Mouse (Mus musculus) stomach, embryonic 15.5 days (tissue): ENCODE measurements around the gene Ing5. TPM values are rescaled to one million over a fixed set of nuclear protein-coding genes. Genes with fewer than 3 reads are reported as not detected.

ENCODE experiments used
- ATAC-seq: fragments of 200-750 bp; cut with Nextera tagmentation; 2 replicates; pipeline ENCODE4 v1.8.0; 2017; ENCODE audit warnings: low read depth, moderate number of reproducible peaks, moderate TSS enrichment; ENCODE audit not compliant: insufficient read depth, low FRiP score
- H3K27ac ChIP-seq: fragments of 300-500 bp; sonication (generic); 2 replicates; pipeline ENCODE4 v1.5.1; 2015; ENCODE audit warnings: mild to moderate bottlenecking, inconsistent platforms
- H3K27me3 ChIP-seq: fragments of 300-500 bp; sonication (generic); replicated peaks from 2 replicates; pipeline ENCODE4 v1.6.1; 2015; ENCODE audit warnings: inconsistent platforms
- H3K36me3 ChIP-seq: fragments of 300-500 bp; sonication (generic); 2 replicates; pipeline ENCODE4 v1.6.1; 2015; ENCODE audit warnings: inconsistent platforms
- H3K4me1 ChIP-seq: fragments of 300-500 bp; sonication (generic); 2 replicates; pipeline ENCODE4 v1.6.1; 2015; ENCODE audit warnings: inconsistent platforms
- H3K4me2 ChIP-seq: fragments of 300-500 bp; sonication (generic); 2 replicates; pipeline ENCODE4 v1.6.1; 2015; ENCODE audit warnings: mild to moderate bottlenecking, inconsistent platforms
- H3K4me3 ChIP-seq: fragments of 300-500 bp; sonication (generic); replicated peaks from 2 replicates; pipeline ENCODE4 v1.5.1; 2015; ENCODE audit warnings: inconsistent platforms
- H3K9ac ChIP-seq: fragments of 300-500 bp; sonication (generic); 2 replicates; pipeline ENCODE4 v1.6.1; 2015; ENCODE audit warnings: inconsistent platforms
- H3K9me3 ChIP-seq: fragments of 300-500 bp; sonication (generic); 2 replicates; pipeline ENCODE4 v1.6.1; 2016; ENCODE audit warnings: inconsistent platforms
- WGBS: fragments of 180-500 bp; shearing (Covaris S2); methylation state at CpG from one replicate; pipeline ENCODE4 v1.1.7; 2015; 5-methylcytosine and 5-hydroxymethylcytosine counted together
- polyA plus RNA-seq: library from polyadenylated mRNA; unstranded; fragments of >200 nt; fragmentation: Nextera tagmentation; extraction: Ambion mirVana; gene quantifications from 2 replicates; pipeline ENCODE4 v1.2.1, GENCODE M21; 2015

Ing5 gene
- polyA plus RNA-seq, 1 experiment from 2014 or later: 18.3 TPM

GRCm38 (mm10) chr1:93786912-93787311 is 16.9 kb upstream of the Ing5 start:
- no peaks in the 10 kb centered on the region for H3K4me1 ChIP-seq
- H3K27me3 ChIP-seq: no peaks in the 10 kb centered on the region
- 87% methylated on average over 2 of the region's 2 CpGs for WGBS
- no peak overlapping the region for H3K4me2 ChIP-seq
- no peaks in the 10 kb centered on the region for H3K9me3 ChIP-seq
- no peak overlapping the region for H3K9ac ChIP-seq
- H3K36me3 ChIP-seq: peaks cover 61% of the 10 kb centered on the region
- no peak overlapping the region for H3K4me3 ChIP-seq
- no peak for ATAC-seq
- H3K27ac ChIP-seq: no peak overlapping the region

- H3K4me1 ChIP-seq: no peaks in the 10 kb centered on the region
- H3K36me3 ChIP-seq: peaks cover 52% of the 10 kb centered on the region
Measured at GRCm38 (mm10) chr1:93794526-93794925, 9.2 kb upstream of the Ing5 start.

DNA sequence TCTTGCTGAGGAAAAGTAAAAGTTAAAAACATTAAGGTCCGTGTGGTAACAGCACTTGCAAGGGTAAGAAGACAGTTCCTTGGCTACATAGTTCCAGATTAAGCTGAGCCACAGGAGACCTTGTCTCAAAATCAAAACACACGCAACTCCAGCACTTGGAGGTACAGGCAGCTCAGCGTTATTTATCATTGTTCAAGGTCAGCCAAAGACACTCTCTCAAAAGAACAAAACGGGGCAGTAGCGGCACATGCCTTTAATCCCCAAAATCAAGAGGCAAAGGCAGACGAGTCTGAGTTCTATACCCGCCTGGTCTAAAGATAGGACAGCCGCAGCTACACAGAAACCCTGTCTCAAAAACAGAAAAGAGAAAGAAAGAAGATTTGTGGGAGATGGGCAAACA is 7.9 kb upstream of the Ing5 start:
- H3K4me2 ChIP-seq: no peak overlapping the region
- H3K27ac ChIP-seq: no peak overlapping the region
- no peaks in the 10 kb centered on the region for H3K27me3 ChIP-seq
- H3K9me3 ChIP-seq: no peaks in the 10 kb centered on the region
- H3K9ac ChIP-seq: no peak overlapping the region
- no peak for ATAC-seq
- 78% methylated on average over 8 of the region's 8 CpGs for WGBS
- peaks cover 51% of the 10 kb centered on the region for H3K36me3 ChIP-seq
- no peaks in the 10 kb centered on the region for H3K4me1 ChIP-seq
- no peak overlapping the region for H3K4me3 ChIP-seq

More at GRCm38 (mm10) chr1:93794526-93794925, 9.2 kb upstream of the Ing5 start:
- no peak for ATAC-seq
- 92% methylated on average over 8 of the region's 8 CpGs for WGBS
- Histone ChIP-seq H3K9me3 (no peaks in the 10 kb centered on the region), H3K4me3 (no peak overlapping the region), H3K4me2 (no peak overlapping the region), H3K27ac (no peak overlapping the region), H3K9ac (no peak overlapping the region), H3K27me3 (no peaks in the 10 kb centered on the region)

DNA sequence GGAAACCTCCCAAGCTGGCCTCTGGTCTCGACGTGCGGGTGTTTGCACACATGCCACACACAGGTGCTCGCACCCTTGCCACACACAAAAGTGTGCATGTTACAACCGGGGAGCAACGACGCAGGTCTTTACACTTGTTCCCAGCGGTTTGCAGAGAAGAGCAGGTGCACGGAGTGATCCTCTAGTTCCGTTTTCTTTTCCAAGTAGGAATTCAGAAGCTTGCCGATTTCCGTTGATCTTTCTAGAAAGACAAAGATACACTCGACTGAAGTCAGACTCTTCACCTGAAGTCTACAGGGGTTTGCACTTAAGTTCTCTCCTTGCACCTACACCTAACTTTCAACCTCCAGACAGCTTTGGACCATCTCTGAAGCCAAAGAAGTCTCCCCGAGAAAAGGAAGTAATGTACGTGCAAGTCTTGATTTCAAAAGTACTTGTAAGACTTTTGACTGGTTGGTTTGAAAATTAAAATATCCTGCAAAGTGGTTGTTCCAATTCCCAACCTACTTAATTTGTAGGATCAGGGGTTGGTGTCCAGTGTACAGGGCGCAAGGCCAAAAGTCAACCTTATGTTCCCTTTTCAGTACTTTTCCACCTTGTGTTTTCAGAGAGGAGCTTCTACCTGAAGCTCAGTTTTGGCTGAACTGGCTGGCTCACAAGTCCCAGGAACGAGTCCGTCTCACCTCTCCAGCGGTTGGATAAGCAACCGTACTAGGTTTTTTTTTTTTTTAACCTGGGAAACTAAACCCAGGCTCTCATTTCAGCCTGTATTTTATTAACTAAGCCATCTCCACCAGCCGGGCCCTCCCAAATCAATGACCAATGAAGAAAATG is 2.9 kb upstream of the Ing5 start:
- H3K27me3 ChIP-seq: no peaks in the 10 kb centered on the region
- H3K4me3 ChIP-seq: peak overlapping the region; percentile 71
- no peaks in the 10 kb centered on the region for H3K9me3 ChIP-seq
- H3K27ac ChIP-seq: peak overlapping the region; percentile 86; the same call in 1 of the 2 replicates
- H3K4me1 ChIP-seq: peaks cover 28% of the 10 kb centered on the region
- 69% methylated on average over 21 of the region's 21 CpGs for WGBS
- H3K9ac ChIP-seq: peak overlapping the region; percentile 65; the same call in 1 of the 2 replicates
- H3K4me2 ChIP-seq: peak overlapping the region; percentile 84
- H3K36me3 ChIP-seq: peaks cover 15% of the 10 kb centered on the region
- ATAC-seq: no peak

DNA sequence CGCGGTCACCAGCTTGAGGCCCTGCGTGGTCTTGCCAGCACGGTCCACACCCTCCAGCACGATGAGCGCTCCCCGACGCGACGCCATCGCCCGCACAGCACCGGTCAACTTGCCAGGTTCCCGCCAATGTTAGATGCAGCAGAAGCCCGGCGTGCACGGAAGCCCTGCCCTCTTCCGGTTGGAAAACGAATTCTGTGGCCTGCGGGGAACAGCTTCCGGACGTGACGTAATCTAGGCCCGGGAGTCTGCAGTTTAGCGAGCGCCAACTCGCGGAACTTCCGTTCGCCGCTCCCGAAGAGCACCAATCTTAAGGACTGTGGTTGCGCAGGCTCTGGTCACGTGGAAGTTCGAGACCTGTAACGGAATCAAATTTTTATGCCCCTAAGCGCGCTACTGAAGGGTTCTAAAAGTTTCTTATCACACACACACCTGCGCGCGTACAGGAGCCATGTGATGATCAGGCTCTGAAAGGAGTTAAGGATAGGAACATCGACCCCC is 2.0 kb upstream of the Ing5 start, which contains the start of gene Dtymk:
Gene Dtymk, minus strand, starts transcription at position 194 of the 498 bp plus-strand sequence.
- Histone ChIP-seq H3K4me1 (peaks cover 28% of the 10 kb centered on the region), H3K27me3 (no peaks in the 10 kb centered on the region), H3K4me3 (peak within 1 kb of the TSS; percentile 71), H3K9ac (peak within 1 kb of the TSS; percentile 65; the same call in 1 of the 2 replicates), H3K4me2 (peak within 1 kb of the TSS; percentile 84), H3K27ac (peak within 1 kb of the TSS; percentile 86), H3K9me3 (no peaks in the 10 kb centered on the region), H3K36me3 (peaks cover 20% of the 10 kb centered on the region)
- peak; percentile 63 for ATAC-seq
- under 1% methylated on average over 42 of the region's 42 CpGs for WGBS

- no peak overlapping the region for H3K4me3 ChIP-seq
- H3K27ac ChIP-seq: peak overlapping the region; percentile 86
- peak overlapping the region; percentile 84 for H3K4me2 ChIP-seq
- H3K27me3 ChIP-seq: no peaks in the 10 kb centered on the region
- WGBS: 68% methylated on average over 5 of the region's 5 CpGs
- ATAC-seq: no peak
- peaks cover 28% of the 10 kb centered on the region for H3K4me1 ChIP-seq
- no peak overlapping the region for H3K9ac ChIP-seq
- H3K36me3 ChIP-seq: peaks cover 23% of the 10 kb centered on the region
- no peaks in the 10 kb centered on the region for H3K9me3 ChIP-seq
Measured at GRCm38 (mm10) chr1:93802771-93803170, 994 bp upstream of the Ing5 start.

- no peaks in the 10 kb centered on the region for H3K9me3 ChIP-seq
- WGBS: 66% methylated on average over 4 of the region's 4 CpGs
Measured at GRCm38 (mm10) chr1:93804818-93805217, 1.1 kb downstream of the Ing5 start.

GRCm38 (mm10) chr1:93805221-93805951 is 1.6 kb downstream of the Ing5 start:
- 0 out of 2 replicates have a peak overlapping the region, but pooled peaks have one; percentile 44 for H3K27ac ChIP-seq
- H3K4me2 ChIP-seq: peak overlapping the region; percentile 84
- 66% methylated on average over 5 of the region's 5 CpGs for WGBS
- peaks cover 28% of the 10 kb centered on the region for H3K4me1 ChIP-seq
- peak overlapping the region; percentile 92; the same call in 1 of the 2 replicates for H3K4me3 ChIP-seq
- H3K9ac ChIP-seq: no peak overlapping the region
- no peaks in the 10 kb centered on the region for H3K27me3 ChIP-seq
- no peak for ATAC-seq
- peaks cover 32% of the 10 kb centered on the region for H3K36me3 ChIP-seq
- no peaks in the 10 kb centered on the region for H3K9me3 ChIP-seq

More at GRCm38 (mm10) chr1:93804818-93805217, 1.1 kb downstream of the Ing5 start:
- peaks cover 29% of the 10 kb centered on the region for H3K36me3 ChIP-seq
- H3K27me3 ChIP-seq: no peaks in the 10 kb centered on the region
- ATAC-seq: no peak
- 0 out of 2 replicates have a peak overlapping the region, but pooled peaks have one; percentile 44 for H3K27ac ChIP-seq
- H3K4me1 ChIP-seq: peaks cover 28% of the 10 kb centered on the region
- peak overlapping the region; percentile 84 for H3K4me2 ChIP-seq
- no peak overlapping the region for H3K9ac ChIP-seq
- peak overlapping the region; percentile 92 for H3K4me3 ChIP-seq

DNA sequence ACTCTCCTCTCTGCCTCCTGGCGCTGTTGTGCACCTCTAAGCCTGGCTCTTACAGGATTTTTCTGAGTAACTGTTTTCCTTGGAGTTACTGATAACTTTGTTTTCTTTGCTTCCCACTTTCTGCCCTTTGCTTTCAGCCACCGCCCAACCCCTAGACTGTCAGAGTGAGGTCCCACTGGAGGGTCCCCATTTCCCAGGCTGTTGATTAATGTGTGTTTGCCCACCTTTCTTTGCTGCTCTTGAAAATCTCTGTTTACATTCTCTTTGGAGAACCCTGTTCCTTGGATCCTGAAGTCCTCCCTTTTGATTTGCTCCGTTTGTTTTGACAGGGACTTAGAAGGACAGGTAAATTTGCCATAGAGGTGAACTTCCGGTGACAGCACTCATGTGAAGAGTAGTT is 5.1 kb downstream of the Ing5 start:
- Histone ChIP-seq H3K4me3 (no peak overlapping the region), H3K9me3 (no peaks in the 10 kb centered on the region), H3K4me2 (no peak overlapping the region), H3K4me1 (peaks cover 14% of the 10 kb centered on the region), H3K9ac (no peak overlapping the region), H3K27ac (no peak overlapping the region), H3K36me3 (peaks cover 52% of the 10 kb centered on the region), H3K27me3 (no peaks in the 10 kb centered on the region)
- no peak for ATAC-seq
- WGBS: 68% methylated on average over 4 of the region's 4 CpGs

- H3K9ac ChIP-seq: no peak overlapping the region
- H3K4me3 ChIP-seq: no peak overlapping the region
- H3K27me3 ChIP-seq: no peaks in the 10 kb centered on the region
- no peak for ATAC-seq
- H3K4me1 ChIP-seq: peaks cover 7% of the 10 kb centered on the region
- peaks cover 64% of the 10 kb centered on the region for H3K36me3 ChIP-seq
- H3K4me2 ChIP-seq: no peak overlapping the region
- H3K9me3 ChIP-seq: no peaks in the 10 kb centered on the region
- H3K27ac ChIP-seq: no peak overlapping the region
- WGBS: 95% methylated on average over 3 of the region's 3 CpGs
Measured at GRCm38 (mm10) chr1:93810011-93810410, 6.2 kb downstream of the Ing5 start.

- no peak overlapping the region for H3K9ac ChIP-seq
- H3K9me3 ChIP-seq: no peaks in the 10 kb centered on the region
- H3K27ac ChIP-seq: no peak overlapping the region
- no peak overlapping the region for H3K4me2 ChIP-seq
- H3K4me3 ChIP-seq: no peak overlapping the region
- WGBS: 85% methylated on average over 8 of the region's 8 CpGs
- no peaks in the 10 kb centered on the region for H3K4me1 ChIP-seq
- no peaks in the 10 kb centered on the region for H3K27me3 ChIP-seq
- no peak for ATAC-seq
- H3K36me3 ChIP-seq: peaks cover 73% of the 10 kb centered on the region
Measured at GRCm38 (mm10) chr1:93811495-93812039, 7.8 kb downstream of the Ing5 start.
